Mouse (Mus musculus) liver, embryonic 16.5 days (tissue): Measurements from ENCODE around the gene Mcrip2. TPM values are rescaled to one million over a fixed set of nuclear protein-coding genes. Genes with fewer than 3 reads are reported as not detected.

Experiments
- ATAC-seq: fragments of 200-750 bp; cut with Nextera tagmentation; 2 replicates; pipeline ENCODE4 v1.8.0; 2017; ENCODE audit warnings: low read depth, mild to moderate bottlenecking, moderate number of reproducible peaks, moderate library complexity
- H3K27ac ChIP-seq: fragments of 300-500 bp; sonication (generic); 2 replicates; pipeline ENCODE4 v1.5.1; 2014; ENCODE audit warnings: mild to moderate bottlenecking, low read length
- H3K27me3 ChIP-seq: fragments of 300-500 bp; sonication (generic); 2 replicates; pipeline ENCODE4 v1.6.1; 2014; ENCODE audit warnings: low read depth, low read length, mixed read lengths; ENCODE audit not compliant: control insufficient read depth, insufficient read depth
- H3K36me3 ChIP-seq: fragments of 300-500 bp; sonication (generic); 2 replicates; pipeline ENCODE4 v1.6.1; 2014; ENCODE audit warnings: mild to moderate bottlenecking; ENCODE audit not compliant: control insufficient read depth, insufficient read depth
- H3K4me1 ChIP-seq: fragments of 300-500 bp; sonication (generic); 2 replicates; pipeline ENCODE4 v1.6.1; 2014; ENCODE audit warnings: low read depth, low read length, mixed read lengths; ENCODE audit not compliant: control insufficient read depth
- H3K4me2 ChIP-seq: fragments of 300-500 bp; sonication (generic); 2 replicates; pipeline ENCODE4 v1.6.1; 2014; ENCODE audit warnings: low read depth, low read length, mixed read lengths
- H3K4me3 ChIP-seq: fragments of 300-500 bp; sonication (generic); 2 replicates; pipeline ENCODE4 v1.5.1; 2014; ENCODE audit warnings: low read depth, mild to moderate bottlenecking, low read length
- H3K9ac ChIP-seq: fragments of 300-500 bp; sonication (generic); 2 replicates; pipeline ENCODE4 v1.6.1; 2014; ENCODE audit warnings: low read depth, low read length
- H3K9me3 ChIP-seq: fragments of 300-500 bp; sonication (generic); replicated peaks from 2 replicates; pipeline ENCODE4 v1.6.1; 2016; ENCODE audit warnings: low read length; ENCODE audit not compliant: control insufficient read depth
- WGBS: fragments of 180-500 bp; shearing (Covaris S2); extraction: QIAGEN DNeasy Blood & Tissue Kit; methylation state at CpG from one replicate; pipeline ENCODE4 v1.1.7; 2014; ENCODE audit not compliant: insufficient replicate concordance; 5-methylcytosine and 5-hydroxymethylcytosine counted together
- polyA plus RNA-seq: library from polyadenylated mRNA; unstranded; fragments of >200 nt; fragmentation: Nextera tagmentation; extraction: Ambion mirVana; gene quantifications from 2 replicates; pipeline ENCODE4 v1.2.1, GENCODE M21; 2015

Gene Mcrip2
- polyA plus RNA-seq, 1 experiment from 2014 or later = 37.0 TPM

DNA sequence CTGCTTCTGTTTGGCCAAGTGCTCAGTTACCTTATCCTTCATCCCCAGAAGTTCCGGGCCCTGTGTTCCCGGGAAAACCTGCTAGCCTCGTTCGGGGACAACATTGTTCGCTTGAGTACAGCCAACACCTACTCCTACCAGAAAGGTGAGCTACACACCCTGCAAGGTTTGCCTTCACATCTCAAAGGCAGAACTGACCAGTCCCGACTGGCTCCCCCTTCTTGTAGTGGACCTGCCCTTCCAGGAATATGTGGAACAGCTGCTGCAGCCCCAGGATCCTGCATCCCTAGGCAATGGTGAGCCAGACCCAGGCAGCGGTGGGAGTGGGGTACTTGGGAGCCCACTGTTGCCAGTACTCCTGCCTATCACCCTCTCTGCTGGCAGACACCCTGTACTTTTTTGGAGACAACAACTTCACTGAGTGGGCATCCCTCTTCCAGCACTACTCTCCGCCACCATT, 39.0 kb downstream of the Mcrip2 start:
- Histone ChIP-seq H3K36me3 (peaks cover 14% of the 10 kb centered on the region), H3K27me3 (no peaks in the 10 kb centered on the region), H3K9me3 (no peaks in the 10 kb centered on the region), H3K4me1 (peaks cover 60% of the 10 kb centered on the region), H3K4me2 (peak overlapping the region; percentile 69), H3K4me3 (peak overlapping the region; percentile 60), H3K27ac (peak overlapping the region; percentile 75), H3K9ac (peak overlapping the region; percentile 73)
- 39% methylated on average over 8 of the region's 8 CpGs for WGBS
- ATAC-seq = no peak

DNA sequence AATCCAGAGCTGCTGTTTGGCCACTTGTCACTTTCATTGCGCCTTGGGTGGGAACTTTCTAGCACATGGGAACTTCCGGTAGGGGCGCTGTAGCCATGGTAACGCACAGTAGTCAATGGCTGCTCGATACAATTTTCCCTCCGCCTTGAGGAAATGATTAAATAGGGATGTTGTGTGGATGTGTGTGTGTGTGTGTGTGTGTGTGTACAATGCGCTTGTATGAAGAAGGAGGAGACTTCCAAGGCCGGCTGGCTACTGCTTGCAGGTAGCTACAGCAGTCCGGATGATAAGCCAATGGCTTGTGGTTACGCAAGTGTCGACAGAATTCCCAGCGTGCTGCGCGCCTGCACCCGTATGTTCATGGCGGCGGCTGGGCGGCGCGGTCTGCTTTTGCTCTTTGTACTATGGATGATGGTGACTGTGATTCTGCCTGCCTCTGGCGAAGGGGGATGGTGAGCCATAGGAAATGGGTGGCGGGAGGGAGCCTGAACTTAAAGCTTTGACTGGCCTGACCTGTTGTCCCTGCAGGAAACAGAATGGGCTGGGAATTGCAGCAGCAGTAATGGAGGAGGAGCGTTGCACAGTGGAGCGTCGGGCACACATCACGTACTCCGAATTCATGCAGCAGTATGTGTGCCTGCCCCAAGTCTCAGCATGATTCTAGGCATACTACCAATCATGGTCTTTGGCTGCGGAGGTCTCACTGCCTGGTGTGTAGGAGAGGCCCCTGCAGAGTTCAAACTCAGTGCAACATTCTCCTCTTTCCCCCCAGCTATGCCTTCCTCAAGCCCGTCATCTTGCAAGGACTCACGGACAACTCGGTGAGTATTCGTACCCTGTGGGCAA, 39.6 kb downstream of the Mcrip2 start, which contains the start of gene Jmjd8:
Jmjd8 (plus strand) TSS at position 156 of the 846 bp plus-strand sequence.
- WGBS = 1% methylated on average over 32 of the region's 32 CpGs
- peaks cover 14% of the 10 kb centered on the region for H3K36me3 ChIP-seq
- H3K9ac ChIP-seq = peak within 1 kb of the TSS; percentile 73
- peak within 1 kb of the TSS; percentile 69 for H3K4me2 ChIP-seq
- ATAC-seq = peak; percentile 11; the same call in 1 of the 2 replicates
- peak within 1 kb of the TSS; percentile 75 for H3K27ac ChIP-seq
- peak within 1 kb of the TSS; percentile 60 for H3K4me3 ChIP-seq
- H3K9me3 ChIP-seq = no peaks in the 10 kb centered on the region
- H3K4me1 ChIP-seq = peaks cover 60% of the 10 kb centered on the region
- no peaks in the 10 kb centered on the region for H3K27me3 ChIP-seq

GRCm38 (mm10) chr17:25828223-25828594, 40.4 kb downstream of the Mcrip2 start:
- H3K36me3 ChIP-seq = peaks cover 14% of the 10 kb centered on the region
- H3K4me3 ChIP-seq = peak overlapping the region; percentile 60
- peak overlapping the region; percentile 69 for H3K4me2 ChIP-seq
- H3K27me3 ChIP-seq = no peaks in the 10 kb centered on the region
- peak overlapping the region; percentile 73; the same call in 1 of the 2 replicates for H3K9ac ChIP-seq
- peaks cover 55% of the 10 kb centered on the region for H3K4me1 ChIP-seq
- WGBS = 83% methylated on average over 8 of the region's 8 CpGs
- peak overlapping the region; percentile 75 for H3K27ac ChIP-seq
- no peaks in the 10 kb centered on the region for H3K9me3 ChIP-seq
- ATAC-seq = no peak

- Histone ChIP-seq H3K9me3 (no peaks in the 10 kb centered on the region), H3K9ac (no peak overlapping the region), H3K4me2 (no peak overlapping the region), H3K36me3 (peaks cover 14% of the 10 kb centered on the region), H3K4me3 (no peak overlapping the region), H3K4me1 (peaks cover 58% of the 10 kb centered on the region), H3K27ac (no peak overlapping the region), H3K27me3 (no peaks in the 10 kb centered on the region)
- ATAC-seq = no peak
- WGBS = 89% methylated on average over 22 of the region's 22 CpGs
Measured at GRCm38 (mm10) chr17:25827546-25828222, 40.9 kb downstream of the Mcrip2 start.

GRCm38 (mm10) chr17:25827011-25827410, 41.6 kb downstream of the Mcrip2 start:
- Histone ChIP-seq H3K9ac (no peak overlapping the region), H3K9me3 (no peaks in the 10 kb centered on the region), H3K36me3 (peaks cover 14% of the 10 kb centered on the region), H3K27ac (no peak overlapping the region), H3K4me3 (no peak overlapping the region), H3K4me1 (peaks cover 54% of the 10 kb centered on the region), H3K4me2 (no peak overlapping the region), H3K27me3 (no peaks in the 10 kb centered on the region; the same call in 1 of the 2 replicates)
- WGBS = 86% methylated on average over 13 of the region's 13 CpGs
- no peak for ATAC-seq

DNA sequence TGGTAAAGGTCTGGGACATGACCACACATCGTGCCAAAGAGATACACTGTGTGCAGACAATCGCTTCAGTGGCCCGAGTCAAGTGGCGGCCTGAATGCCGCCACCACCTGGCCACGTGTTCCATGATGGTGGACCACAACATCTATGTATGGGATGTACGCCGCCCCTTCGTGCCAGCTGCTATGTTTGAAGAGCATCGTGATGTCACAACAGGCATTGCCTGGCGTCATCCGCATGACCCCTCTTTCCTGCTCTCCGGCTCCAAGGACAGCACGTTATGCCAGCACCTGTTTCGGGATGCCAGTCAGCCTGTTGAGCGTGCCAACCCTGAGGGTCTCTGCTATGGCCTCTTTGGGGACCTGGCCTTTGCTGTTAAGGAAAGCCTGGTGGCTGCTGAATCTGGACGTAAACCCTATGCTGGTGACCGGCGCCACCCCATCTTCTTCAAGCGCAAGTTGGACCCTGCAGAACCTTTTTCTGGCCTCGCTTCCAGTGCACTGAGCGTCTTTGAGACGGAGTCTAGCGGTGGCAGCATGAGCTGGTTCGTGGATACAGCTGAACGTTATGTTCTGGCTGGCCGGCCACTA, 42.5 kb downstream of the Mcrip2 start:
- Histone ChIP-seq H3K4me3 (no peak overlapping the region), H3K9me3 (no peaks in the 10 kb centered on the region), H3K4me2 (no peak overlapping the region), H3K27ac (no peak overlapping the region), H3K27me3 (peaks cover 3% of the 10 kb centered on the region), H3K9ac (no peak overlapping the region), H3K4me1 (peaks cover 44% of the 10 kb centered on the region), H3K36me3 (peaks cover 9% of the 10 kb centered on the region)
- WGBS = 85% methylated on average over 27 of the region's 27 CpGs
- no peak for ATAC-seq

GRCm38 (mm10) chr17:25825311-25825710, 43.3 kb downstream of the Mcrip2 start:
- Histone ChIP-seq H3K36me3 (peaks cover 3% of the 10 kb centered on the region), H3K9ac (peak overlapping the region; percentile 77; the same call in 1 of the 2 replicates), H3K4me1 (peaks cover 37% of the 10 kb centered on the region), H3K4me3 (no peak overlapping the region), H3K4me2 (no peak overlapping the region), H3K27me3 (peaks cover 6% of the 10 kb centered on the region), H3K27ac (no peak overlapping the region), H3K9me3 (no peaks in the 10 kb centered on the region)
- 76% methylated on average over 6 of the region's 6 CpGs for WGBS
- no peak for ATAC-seq

GRCm38 (mm10) chr17:25824362-25825142, 44.0 kb downstream of the Mcrip2 start:
- peak overlapping the region; percentile 85 for H3K4me3 ChIP-seq
- H3K4me2 ChIP-seq = peak overlapping the region; percentile 92
- peaks cover 13% of the 10 kb centered on the region for H3K27me3 ChIP-seq
- H3K4me1 ChIP-seq = peaks cover 30% of the 10 kb centered on the region
- peak overlapping the region; percentile 60; the same call in 1 of the 2 replicates for H3K27ac ChIP-seq
- no peaks in the 10 kb centered on the region for H3K9me3 ChIP-seq
- H3K9ac ChIP-seq = peak overlapping the region; percentile 77
- H3K36me3 ChIP-seq = no peaks in the 10 kb centered on the region; the same call in none of the 2 replicates
- no peak for ATAC-seq
- WGBS = 55% methylated on average over 17 of the region's 17 CpGs
